Mouse (Mus musculus) MEL (cell line): ENCODE measurements around the gene Ltk.

ENCODE experiments used
- CHD1 ChIP-seq: IDR thresholded peaks from 2 replicates; pipeline ENCODE4 v1.6.1; 2012; ENCODE audit warnings: low read depth, mild to moderate bottlenecking, inconsistent platforms, low read length, improper control_type of control experiment
- CHD2 ChIP-seq: IDR thresholded peaks from 2 replicates; pipeline ENCODE4 v1.6.1; 2011; ENCODE audit warnings: low read length, improper control_type of control experiment
- CTCF ChIP-seq, 3 experiments: IDR thresholded peaks in 2 of 3; conservative IDR thresholded peaks in 1 of 3; 2 replicates each; pipeline ENCODE4 v1.5.1; 2011 to 2012; ENCODE audit warnings: low read length in 3 of 3, low read depth in 2 of 3, mild to moderate bottlenecking in 2 of 3, improper control_type of control experiment in 1 of 3, inconsistent platforms in 1 of 3, mixed read lengths in 1 of 3, moderate library complexity in 1 of 3; ENCODE audit not compliant: control insufficient read depth in 1 of 3, insufficient read depth in 1 of 3, poor library complexity in 1 of 3, severe bottlenecking in 1 of 3
- MYB ChIP-seq: IDR thresholded peaks from 2 replicates; pipeline ENCODE4 v1.6.1; 2011; ENCODE audit warnings: mild to moderate bottlenecking, low read depth, low read length, improper control_type of control experiment
- TAL1 ChIP-seq: IDR thresholded peaks from 2 replicates; pipeline ENCODE4 v1.6.1; 2012; ENCODE audit warnings: mild to moderate bottlenecking, inconsistent platforms, low read length, moderate library complexity, mixed read lengths
- TBP ChIP-seq: IDR thresholded peaks from 2 replicates; pipeline ENCODE4 v1.8.0; 2011; ENCODE audit warnings: low read depth, low read length, improper control_type of control experiment
- TCF12 ChIP-seq: IDR thresholded peaks from 2 replicates; pipeline ENCODE4 v1.6.1; 2014; ENCODE audit warnings: low read depth, mild to moderate bottlenecking, inconsistent platforms, low read length, improper control_type of control experiment, moderate library complexity

DNA sequence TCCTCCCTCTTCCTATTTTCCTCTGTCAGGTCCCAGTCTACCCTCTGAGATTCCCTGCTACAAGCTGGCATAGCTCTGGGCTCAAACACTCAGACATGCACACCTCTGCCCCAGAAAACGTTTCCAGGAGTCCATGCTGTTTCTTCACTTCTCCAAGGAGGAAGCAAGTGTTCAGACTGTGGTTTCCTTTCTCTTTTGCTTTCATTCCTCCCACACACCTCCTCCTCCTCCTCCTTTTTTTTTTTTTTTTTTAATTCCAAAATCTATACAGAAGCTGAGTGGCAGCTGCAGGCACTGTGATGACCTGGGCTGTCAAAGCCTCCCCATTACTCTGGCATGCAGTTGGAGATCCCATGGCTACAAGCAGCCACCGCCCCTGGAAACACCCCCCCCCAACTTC, 19.7 kb downstream of the Ltk start:
- no peak for TF ChIP-seq CHD2
- TF ChIP-seq CTCF (IDR thresholded peaks at IDR 0.05 in 2 of 3, conservative IDR thresholded peaks at IDR 0.05 in 1 of 3; ENCODE audit: control insufficient read depth in 1 of 3, insufficient read depth in 1 of 3, low read depth in 2 of 3, low read length in 3 of 3, poor library complexity in 1 of 3, severe bottlenecking in 1 of 3) = no peak
- no peak for TF ChIP-seq TBP
- no peak for TF ChIP-seq TCF12
- no peak for TF ChIP-seq TAL1
- TF ChIP-seq MYB = no peak
- TF ChIP-seq CHD1 = no peak
